Mouse (Mus musculus) limb, embryonic 14.5 days (tissue): Measurements from ENCODE around the gene Aloxe3. TPM values are rescaled to one million over a fixed set of nuclear protein-coding genes. Genes with fewer than 3 reads are reported as not detected.

ENCODE experiments used
- ATAC-seq: fragments of 200-750 bp; cut with Nextera tagmentation; 2 replicates; pipeline ENCODE4 v1.8.0; 2017; ENCODE audit warnings: low read depth, moderate number of reproducible peaks, moderate TSS enrichment; ENCODE audit not compliant: low FRiP score
- DNase-seq: peaks from one replicate; pipeline ENCODE4 v3.0.0-alpha.2; 2015; ENCODE audit warnings: low spot score
- H3K27ac ChIP-seq: fragments of 300-500 bp; sonication (generic); replicated peaks from 2 replicates; pipeline ENCODE4 v1.5.1; 2014; ENCODE audit warnings: low read depth, mild to moderate bottlenecking, low read length, moderate library complexity, mixed read lengths
- H3K27me3 ChIP-seq: fragments of 300-500 bp; sonication (generic); 2 replicates; pipeline ENCODE4 v1.6.1; 2014; ENCODE audit warnings: low read length, mixed read lengths; ENCODE audit not compliant: control insufficient read depth, insufficient read depth
- H3K36me3 ChIP-seq: fragments of 300-500 bp; sonication (generic); 2 replicates; pipeline ENCODE4 v1.6.1; 2014; ENCODE audit warnings: mild to moderate bottlenecking, low read length, moderate library complexity, mixed read lengths; ENCODE audit not compliant: control insufficient read depth, insufficient read depth
- H3K4me1 ChIP-seq: fragments of 300-500 bp; sonication (generic); 2 replicates; pipeline ENCODE4 v1.6.1; 2014; ENCODE audit warnings: antibody characterized with exemption, low read length, mixed read lengths; ENCODE audit not compliant: control insufficient read depth, insufficient read depth
- H3K4me2 ChIP-seq: fragments of 300-500 bp; sonication (generic); replicated peaks from 2 replicates; pipeline ENCODE4 v1.6.1; 2014; ENCODE audit warnings: low read depth, mild to moderate bottlenecking, low read length, moderate library complexity; ENCODE audit not compliant: severe bottlenecking
- H3K4me3 ChIP-seq: fragments of 300-500 bp; sonication (generic); replicated peaks from 2 replicates; pipeline ENCODE4 v1.5.1; 2014; ENCODE audit warnings: low read length
- H3K9ac ChIP-seq: fragments of 300-500 bp; sonication (generic); 2 replicates; pipeline ENCODE4 v1.6.1; 2014; ENCODE audit warnings: mild to moderate bottlenecking, low read depth, low read length, moderate library complexity; ENCODE audit not compliant: severe bottlenecking
- H3K9me3 ChIP-seq: fragments of 300-500 bp; sonication (generic); 2 replicates; pipeline ENCODE4 v1.6.1; 2016; ENCODE audit warnings: low read length; ENCODE audit not compliant: control insufficient read depth
- POLR2A ChIP-seq: fragments of 200-500 bp; IDR thresholded peaks from 2 replicates; pipeline ENCODE4 v1.8.0; 2012; ENCODE audit warnings: inconsistent platforms, mild to moderate bottlenecking, moderate library complexity, borderline replicate concordance; ENCODE audit not compliant: insufficient read depth, insufficient read length; ENCODE audit errors: extremely low read depth
- WGBS: fragments of 180-500 bp; shearing (Covaris S2); extraction: QIAGEN DNeasy Blood & Tissue Kit; methylation state at CpG from one replicate; pipeline ENCODE4 v1.1.7; 2014; 5-methylcytosine and 5-hydroxymethylcytosine counted together
- polyA plus RNA-seq, 2 experiments: library from polyadenylated mRNA; depleted of rRNA in 1 of 2; stranded (reverse) in 1 of 2; unstranded in 1 of 2; fragments of >200 nt; fragmentation: Nextera tagmentation in 1 of 2; extraction: Ambion mirVana in 1 of 2; gene quantifications; 2 replicates each; pipeline versions ENCODE4 v1.2.1 to v1.2.3; 2012 to 2014

Gene Aloxe3
- polyA plus RNA-seq, 2 experiments: 1.6 TPM

- 31% methylated on average over 2 of the region's 2 CpGs for WGBS
These were observed 1.0 kb downstream of the Aloxe3 start for GRCm38 (mm10) chr11:69126706-69127095.

GRCm38 (mm10) chr11:69128426-69129122, 2.9 kb downstream of the Aloxe3 start:
- DNase-seq (no peak), ATAC-seq (no peak)
- H3K4me3 ChIP-seq: no peak overlapping the region
- no peaks in the 10 kb centered on the region for H3K36me3 ChIP-seq
- H3K4me1 ChIP-seq: peaks cover 10% of the 10 kb centered on the region; the same call in 1 of the 2 replicates
- no peaks in the 10 kb centered on the region for H3K27me3 ChIP-seq
- 73% methylated on average over 8 of the region's 8 CpGs for WGBS
- TF ChIP-seq POLR2A: no peak
- no peak overlapping the region for H3K27ac ChIP-seq
- no peaks in the 10 kb centered on the region for H3K9me3 ChIP-seq
- H3K4me2 ChIP-seq: no peak overlapping the region
- H3K9ac ChIP-seq: no peak overlapping the region

More at GRCm38 (mm10) chr11:69126706-69127095, 1.0 kb downstream of the Aloxe3 start:
- Histone ChIP-seq H3K36me3 (no peaks in the 10 kb centered on the region), H3K27ac (no peak overlapping the region), H3K4me3 (no peak overlapping the region), H3K9ac (no peak overlapping the region), H3K27me3 (no peaks in the 10 kb centered on the region), H3K4me2 (no peak overlapping the region), H3K9me3 (no peaks in the 10 kb centered on the region), H3K4me1 (peaks cover 8% of the 10 kb centered on the region; the same call in 1 of the 2 replicates)
- ATAC-seq: no peak
- no peak for DNase-seq
- no peak for TF ChIP-seq POLR2A

GRCm38 (mm10) chr11:69133566-69133922, 7.8 kb downstream of the Aloxe3 start:
- TF ChIP-seq POLR2A: no peak
- peak overlapping the region; percentile 49 for H3K4me3 ChIP-seq
- WGBS: 18% methylated on average over 5 of the region's 5 CpGs
- ATAC-seq (no peak; the same call in 1 of the 2 replicates), DNase-seq (no peak)
- no peak overlapping the region for H3K27ac ChIP-seq
- H3K9me3 ChIP-seq: no peaks in the 10 kb centered on the region
- H3K9ac ChIP-seq: peak overlapping the region; percentile 55
- H3K4me2 ChIP-seq: peak overlapping the region; percentile 78
- H3K27me3 ChIP-seq: no peaks in the 10 kb centered on the region
- no peaks in the 10 kb centered on the region for H3K36me3 ChIP-seq
- peaks cover 13% of the 10 kb centered on the region for H3K4me1 ChIP-seq

GRCm38 (mm10) chr11:69133923-69134621, 8.4 kb downstream of the Aloxe3 start:
- no peaks in the 10 kb centered on the region for H3K36me3 ChIP-seq
- no peak for TF ChIP-seq POLR2A
- H3K4me1 ChIP-seq: peaks cover 13% of the 10 kb centered on the region
- peak; percentile 52 for DNase-seq
- under 1% methylated on average over 34 of the region's 34 CpGs for WGBS
- ATAC-seq: peak; percentile 82
- H3K9me3 ChIP-seq: no peaks in the 10 kb centered on the region
- H3K4me3 ChIP-seq: peak overlapping the region; percentile 49
- H3K4me2 ChIP-seq: peak overlapping the region; percentile 78
- no peaks in the 10 kb centered on the region for H3K27me3 ChIP-seq
- 0 out of 2 replicates have a peak overlapping the region, but pooled peaks have one; percentile 38 for H3K27ac ChIP-seq
- peak overlapping the region; percentile 55 for H3K9ac ChIP-seq

GRCm38 (mm10) chr11:69134622-69134968, 8.9 kb downstream of the Aloxe3 start:
- 22% methylated on average over 8 of the region's 8 CpGs for WGBS

More at GRCm38 (mm10) chr11:69134622-69134968, 8.9 kb downstream of the Aloxe3 start:
- Histone ChIP-seq H3K9ac (peak overlapping the region; percentile 55; the same call in 1 of the 2 replicates), H3K9me3 (no peaks in the 10 kb centered on the region), H3K4me2 (peak overlapping the region; percentile 78), H3K4me1 (peaks cover 13% of the 10 kb centered on the region), H3K4me3 (peak overlapping the region; percentile 49), H3K27me3 (no peaks in the 10 kb centered on the region), H3K27ac (no peak overlapping the region), H3K36me3 (no peaks in the 10 kb centered on the region)
- DNase-seq (no peak), ATAC-seq (no peak)
- TF ChIP-seq POLR2A: no peak
